Mouse (Mus musculus): Measurements from ENCODE around the gene Fam120b.
"Not testable (repeated sequence)": the region's sequence is repeated elsewhere in the genome, so short reads cannot be mapped to it uniquely, and the experiment has no call there.

Gene Fam120b

GRCm38 (mm10) chr17:15431551-15431950 is 35.5 kb downstream of the Fam120b start:
- in situ Hi-C loops (cut with MboI, MseI), result no loop called here

- in situ Hi-C loops (cut with MboI, MseI), result no loop called here
Observed at GRCm38 (mm10) chr17:15432036-15432435, 36.0 kb downstream of the Fam120b start.

GRCm38 (mm10) chr17:15434748-15435147 is 38.7 kb downstream of the Fam120b start:
- in situ Hi-C loops (cut with MboI, MseI), result no loop called here

- in situ Hi-C loops (cut with MboI, MseI), result no loop called here
Observed at GRCm38 (mm10) chr17:15440067-15440462, 44.1 kb downstream of the Fam120b start.

- in situ Hi-C loops (cut with MboI, MseI), result no loop called here
Observed at GRCm38 (mm10) chr17:15440463-15441121, 44.6 kb downstream of the Fam120b start.

- in situ Hi-C loops (cut with MboI, MseI), result no loop called here
Observed at GRCm38 (mm10) chr17:15445421-15445820, 49.4 kb downstream of the Fam120b start.

GRCm38 (mm10) chr17:15447831-15448230 is 51.8 kb downstream of the Fam120b start:
- in situ Hi-C loops (cut with MboI, MseI), result no loop called here

GRCm38 (mm10) chr17:15449144-15449543 is 53.1 kb downstream of the Fam120b start:
- in situ Hi-C loops (cut with MboI, MseI), result not testable (repeated sequence)

- in situ Hi-C loops (cut with MboI, MseI), result no loop called here
Observed at GRCm38 (mm10) chr17:15449606-15450005, 53.6 kb downstream of the Fam120b start.

- in situ Hi-C loops (cut with MboI, MseI), result loop anchor here (5.0 kb wide), 1 partner anchor 378 kb away; no protein-coding TSS in a partner anchor
Observed at GRCm38 (mm10) chr17:15455203-15455602, 59.2 kb downstream of the Fam120b start.

- in situ Hi-C loops (cut with MboI, MseI), result loop anchor here (5.0 kb wide), 1 partner anchor 379 kb away; no protein-coding TSS in a partner anchor
Observed at GRCm38 (mm10) chr17:15456595-15456994, 60.6 kb downstream of the Fam120b start.

- in situ Hi-C loops (cut with MboI, MseI), result loop anchor here (5.0 kb wide), 1 partner anchor 382 kb away; no protein-coding TSS in a partner anchor
Observed at GRCm38 (mm10) chr17:15459761-15460160, 63.8 kb downstream of the Fam120b start.

GRCm38 (mm10) chr17:15461921-15462495 is 66.0 kb downstream of the Fam120b start:
- in situ Hi-C loops (cut with MboI, MseI), result no loop called here

- in situ Hi-C loops (cut with MboI, MseI), result no loop called here
Observed at GRCm38 (mm10) chr17:15467669-15468068, 71.7 kb downstream of the Fam120b start.

- in situ Hi-C loops (cut with MboI, MseI), result loop anchor here (5.0 kb wide), 1 partner anchor 75 kb away; the partner anchor contains the start of gene Fam120b
Observed at GRCm38 (mm10) chr17:15472671-15473070, 76.7 kb downstream of the Fam120b start.

Data from T-helper 1 cell (primary cell).